Mouse (Mus musculus) hindbrain, postnatal 0 days (tissue): ENCODE data around the gene Fam25c. TPM values are rescaled to one million over a fixed set of nuclear protein-coding genes. Genes with fewer than 3 reads are reported as not detected.

Source experiments
- ATAC-seq: fragments of 200-750 bp; cut with Nextera tagmentation; 2 replicates; pipeline ENCODE4 v1.8.0; 2017; ENCODE audit warnings: mild to moderate bottlenecking, moderate TSS enrichment, moderate library complexity
- DNase-seq: peaks from one replicate; pipeline ENCODE4 v3.0.0-alpha.2; 2015; ENCODE audit warnings: low spot score
- H3K27ac ChIP-seq: fragments of 300-500 bp; sonication (generic); 2 replicates; pipeline ENCODE4 v1.5.1; 2014; ENCODE audit warnings: mild to moderate bottlenecking
- H3K27me3 ChIP-seq: fragments of 300-500 bp; sonication (generic); 2 replicates; pipeline ENCODE4 v1.6.1; 2014; ENCODE audit warnings: low read length, mixed read lengths; ENCODE audit not compliant: insufficient read depth
- H3K36me3 ChIP-seq: fragments of 300-500 bp; sonication (generic); 2 replicates; pipeline ENCODE4 v1.6.1; 2014; ENCODE audit warnings: low read length, mixed read lengths; ENCODE audit not compliant: insufficient read depth
- H3K4me1 ChIP-seq: fragments of 300-500 bp; sonication (generic); 2 replicates; pipeline ENCODE4 v1.6.1; 2014; ENCODE audit warnings: antibody characterized with exemption, low read length, mixed read lengths; ENCODE audit not compliant: insufficient read depth
- H3K4me2 ChIP-seq: fragments of 300-500 bp; sonication (generic); 2 replicates; pipeline ENCODE4 v1.6.1; 2014; ENCODE audit warnings: low read depth, mild to moderate bottlenecking, low read length, moderate library complexity, mixed read lengths
- H3K4me3 ChIP-seq: fragments of 300-500 bp; sonication (generic); 2 replicates; pipeline ENCODE4 v1.5.1; 2014; ENCODE audit warnings: low read length
- H3K9ac ChIP-seq: fragments of 300-500 bp; sonication (generic); replicated peaks from 2 replicates; pipeline ENCODE4 v1.6.1; 2014; ENCODE audit warnings: mild to moderate bottlenecking, low read length, moderate library complexity, mixed read lengths
- H3K9me3 ChIP-seq: fragments of 300-500 bp; sonication (generic); 2 replicates; pipeline ENCODE4 v1.6.1; 2016; ENCODE audit warnings: low read length, mixed read lengths
- CTCF ChIP-seq: IDR thresholded peaks from 2 replicates; pipeline ENCODE4 v1.5.1; 2016; ENCODE audit warnings: antibody characterized with exemption, control low read depth, low read depth
- WGBS: fragments of 180-500 bp; shearing (Covaris S2); extraction: QIAGEN DNeasy Blood & Tissue Kit; methylation state at CpG from one replicate; pipeline ENCODE4 v1.1.7; 2014; 5-methylcytosine and 5-hydroxymethylcytosine counted together
- polyA plus RNA-seq: library from polyadenylated mRNA; unstranded; fragments of >200 nt; fragmentation: Nextera tagmentation; extraction: Ambion mirVana; gene quantifications from 2 replicates; pipeline ENCODE4 v1.2.1, GENCODE M21; 2015
- total RNA-seq: library from RNA; depleted of rRNA; stranded (reverse); fragments of >200 nt; gene quantifications from 2 replicates; pipeline ENCODE4 v1.2.3, GENCODE M21; 2014

Fam25c gene
- total and polyA plus RNA-seq, 2 experiments from 2014 or later: not detected

DNA sequence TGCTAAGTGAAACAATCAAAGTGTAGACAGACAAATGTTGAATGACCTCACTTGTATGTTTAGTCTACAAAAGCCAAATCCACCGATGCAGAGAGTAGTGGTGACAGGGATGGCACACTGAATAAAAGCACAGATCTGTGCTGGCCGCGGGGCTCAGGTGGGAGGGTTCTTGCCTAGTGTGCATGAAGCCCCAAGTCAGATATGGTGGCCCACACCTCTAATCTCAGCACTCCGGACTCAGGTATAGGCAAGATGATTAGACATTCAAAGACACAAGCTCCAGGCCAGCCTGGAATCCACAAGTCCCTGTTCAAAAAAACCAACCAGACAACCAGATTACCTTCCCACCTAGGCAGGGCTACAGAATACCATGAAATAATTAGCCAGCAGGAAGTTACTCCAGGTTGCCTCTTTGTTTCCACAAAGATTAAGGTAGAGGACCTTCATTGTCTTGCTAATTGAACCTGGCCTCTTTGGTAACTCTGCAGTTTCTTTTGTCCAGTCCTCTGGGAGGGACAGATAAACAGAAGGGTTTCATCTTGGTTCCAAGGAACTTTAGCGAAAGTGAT, 4.5 kb upstream of the Fam25c start:
- Histone ChIP-seq H3K27ac (no peak overlapping the region), H3K27me3 (no peaks in the 10 kb centered on the region), H3K9ac (no peak overlapping the region), H3K36me3 (no peaks in the 10 kb centered on the region), H3K4me3 (no peak overlapping the region), H3K4me2 (no peak overlapping the region), H3K9me3 (no peaks in the 10 kb centered on the region), H3K4me1 (no peaks in the 10 kb centered on the region)
- TF ChIP-seq CTCF: no peak
- 58% methylated on average over 5 of the region's 5 CpGs for WGBS
- ATAC-seq (no peak), DNase-seq (no peak)

DNA sequence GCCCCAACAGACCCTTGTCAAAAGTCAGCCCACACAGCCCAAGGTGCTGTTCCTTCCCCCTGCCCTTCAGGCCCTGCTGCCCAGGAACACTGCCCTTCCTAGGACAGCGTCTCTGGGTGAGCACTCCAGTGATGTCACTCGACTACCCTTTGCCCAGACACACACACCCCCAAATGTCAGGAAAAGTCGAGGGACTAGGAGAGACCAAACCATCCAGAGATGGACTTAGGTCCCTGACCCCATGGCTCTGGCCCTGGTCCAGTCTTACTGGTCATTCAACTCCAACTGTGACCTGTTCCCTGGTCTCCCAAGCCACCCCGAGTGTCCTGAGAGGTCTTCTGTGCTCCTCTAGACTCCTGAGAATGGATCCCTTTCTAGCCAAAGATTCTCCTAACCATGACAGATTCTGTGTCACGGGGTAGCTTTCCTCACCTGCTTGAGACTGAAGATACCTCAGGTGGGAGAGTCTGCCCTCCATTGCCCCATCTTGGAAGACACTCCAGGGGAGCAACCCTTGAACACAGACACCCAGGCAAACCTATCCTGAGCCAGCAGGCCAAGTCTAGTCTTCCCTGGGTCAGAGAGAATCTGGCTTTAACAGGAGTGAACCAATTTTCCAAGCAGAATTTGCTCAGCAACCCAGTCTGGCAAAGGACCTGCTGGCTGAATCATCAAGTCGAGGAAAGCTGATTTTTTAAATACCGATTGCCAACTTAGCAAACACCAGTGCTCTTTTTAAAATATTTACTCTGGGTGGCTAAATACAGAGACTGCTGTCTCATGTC, 2.6 kb upstream of the Fam25c start:
- Histone ChIP-seq H3K4me2 (no peak overlapping the region), H3K9me3 (no peaks in the 10 kb centered on the region), H3K27me3 (no peaks in the 10 kb centered on the region), H3K27ac (no peak overlapping the region), H3K4me3 (no peak overlapping the region), H3K9ac (no peak overlapping the region), H3K4me1 (no peaks in the 10 kb centered on the region), H3K36me3 (no peaks in the 10 kb centered on the region)
- TF ChIP-seq CTCF: no peak
- 79% methylated on average over 7 of the region's 7 CpGs for WGBS
- ATAC-seq: no peak
- DNase-seq: no peak

GRCm38 (mm10) chr14:34354456-34354855, 777 bp downstream of the Fam25c start:
- Histone ChIP-seq H3K27ac (no peak overlapping the region), H3K9me3 (no peaks in the 10 kb centered on the region), H3K4me2 (no peak overlapping the region), H3K4me1 (no peaks in the 10 kb centered on the region), H3K27me3 (no peaks in the 10 kb centered on the region), H3K9ac (no peak overlapping the region), H3K36me3 (no peaks in the 10 kb centered on the region), H3K4me3 (no peak overlapping the region)
- ATAC-seq: no peak
- no peak for TF ChIP-seq CTCF
- DNase-seq: no peak
- WGBS: 78% methylated on average over 4 of the region's 4 CpGs

DNA sequence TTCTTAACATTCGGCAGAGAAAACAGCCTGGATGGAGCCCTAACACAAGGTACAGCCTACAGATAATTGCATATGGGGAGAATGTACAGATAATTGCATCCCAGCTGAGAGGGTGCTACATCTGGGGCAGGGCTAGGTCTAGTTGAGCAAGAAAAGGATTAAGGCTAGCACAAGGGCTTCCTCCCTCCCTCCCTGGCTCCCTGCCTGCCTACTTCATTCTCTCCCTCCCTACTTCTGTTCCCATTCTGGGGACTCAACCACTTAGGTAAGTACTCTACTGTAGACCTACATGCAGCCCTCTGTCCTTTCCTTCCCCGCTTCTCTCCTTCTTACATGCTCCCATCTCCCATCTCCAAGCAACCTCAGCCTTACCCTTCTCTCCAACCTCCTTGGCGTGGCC, 1.9 kb downstream of the Fam25c start:
- TF ChIP-seq CTCF: no peak
- 89% methylated on average over 3 of the region's 3 CpGs for WGBS
- Histone ChIP-seq H3K9ac (no peak overlapping the region), H3K27me3 (no peaks in the 10 kb centered on the region), H3K9me3 (no peaks in the 10 kb centered on the region), H3K27ac (no peak overlapping the region), H3K4me3 (no peak overlapping the region), H3K36me3 (no peaks in the 10 kb centered on the region), H3K4me2 (no peak overlapping the region), H3K4me1 (no peaks in the 10 kb centered on the region)
- DNase-seq: no peak
- no peak for ATAC-seq

DNA sequence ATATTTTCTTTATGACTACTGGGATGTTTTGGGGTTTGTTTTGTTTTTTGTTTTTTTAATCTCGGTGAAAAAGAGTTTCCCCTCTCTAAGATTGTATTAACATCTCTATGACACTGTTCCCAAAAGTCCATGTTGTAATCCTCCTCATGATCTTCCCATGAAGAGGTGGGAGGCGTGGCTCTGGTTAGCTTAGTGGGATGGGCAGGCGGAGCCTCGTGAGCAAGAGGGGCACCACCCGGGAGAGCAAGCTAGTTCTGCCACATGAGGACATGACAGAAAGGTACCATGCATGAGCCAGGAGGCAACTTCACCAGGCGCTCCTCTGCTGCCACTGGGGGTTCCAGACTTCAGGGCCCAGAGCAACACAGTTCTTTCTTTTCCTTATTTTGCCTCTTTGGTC, 2.7 kb downstream of the Fam25c start:
- Histone ChIP-seq H3K4me1 (no peaks in the 10 kb centered on the region), H3K4me3 (no peak overlapping the region), H3K27me3 (no peaks in the 10 kb centered on the region), H3K36me3 (no peaks in the 10 kb centered on the region), H3K9me3 (no peaks in the 10 kb centered on the region), H3K4me2 (no peak overlapping the region), H3K27ac (no peak overlapping the region), H3K9ac (no peak overlapping the region)
- 64% methylated on average over 6 of the region's 6 CpGs for whole genome bisulfite sequencing
- no peak for TF ChIP-seq CTCF
- DNase-seq (no peak), ATAC-seq (no peak)

GRCm38 (mm10) chr14:34351660-34352059, 3.6 kb downstream of the Fam25c start:
- ATAC-seq (no peak), DNase-seq (no peak)
- no peak for TF ChIP-seq CTCF
- Histone ChIP-seq H3K36me3 (no peaks in the 10 kb centered on the region), H3K4me1 (no peaks in the 10 kb centered on the region), H3K4me3 (no peak overlapping the region), H3K9me3 (no peaks in the 10 kb centered on the region), H3K27ac (no peak overlapping the region), H3K9ac (no peak overlapping the region), H3K4me2 (no peak overlapping the region), H3K27me3 (no peaks in the 10 kb centered on the region)
- 67% methylated on average over 3 of the region's 3 CpGs for WGBS

DNA sequence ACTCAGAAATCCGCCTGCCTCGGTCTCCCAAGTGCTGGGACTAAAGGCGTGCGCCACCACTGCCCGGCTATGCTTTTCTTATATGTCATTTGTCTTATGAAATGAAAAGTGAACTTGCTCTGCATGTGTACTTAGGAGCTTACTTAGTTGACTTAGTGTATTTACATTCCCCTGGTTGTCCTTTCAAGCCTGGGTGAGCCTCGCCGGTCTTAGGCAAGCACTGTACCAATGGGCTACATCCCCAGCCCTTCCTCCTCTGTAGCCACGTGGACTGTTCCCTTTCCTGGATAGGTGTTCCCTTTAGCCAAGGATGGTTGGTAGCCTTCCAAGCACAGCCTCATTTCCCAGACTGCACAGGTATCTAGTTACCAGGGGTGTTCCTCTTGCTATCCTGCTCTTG, 6.2 kb downstream of the Fam25c start:
- H3K9me3 ChIP-seq: no peaks in the 10 kb centered on the region
- no peak for DNase-seq
- H3K27me3 ChIP-seq: no peaks in the 10 kb centered on the region
- no peaks in the 10 kb centered on the region for H3K4me1 ChIP-seq
- no peaks in the 10 kb centered on the region for H3K36me3 ChIP-seq
- no peak overlapping the region for H3K4me3 ChIP-seq
- H3K9ac ChIP-seq: no peak overlapping the region
- WGBS: 89% methylated on average over 8 of the region's 8 CpGs
- no peak overlapping the region for H3K4me2 ChIP-seq
- H3K27ac ChIP-seq: no peak overlapping the region
- ATAC-seq: no peak
- TF ChIP-seq CTCF: no peak
